Mouse (Mus musculus) cerebellum, postnatal 36 days (tissue): ENCODE data around the gene Slc44a1.

Source experiments
- DNase-seq, 2 experiments: peaks; one replicate each; pipeline ENCODE4 v3.0.0; 2021 to 2022; ENCODE audit warnings: mixed read lengths in 2 of 2

Gene Slc44a1

DNA sequence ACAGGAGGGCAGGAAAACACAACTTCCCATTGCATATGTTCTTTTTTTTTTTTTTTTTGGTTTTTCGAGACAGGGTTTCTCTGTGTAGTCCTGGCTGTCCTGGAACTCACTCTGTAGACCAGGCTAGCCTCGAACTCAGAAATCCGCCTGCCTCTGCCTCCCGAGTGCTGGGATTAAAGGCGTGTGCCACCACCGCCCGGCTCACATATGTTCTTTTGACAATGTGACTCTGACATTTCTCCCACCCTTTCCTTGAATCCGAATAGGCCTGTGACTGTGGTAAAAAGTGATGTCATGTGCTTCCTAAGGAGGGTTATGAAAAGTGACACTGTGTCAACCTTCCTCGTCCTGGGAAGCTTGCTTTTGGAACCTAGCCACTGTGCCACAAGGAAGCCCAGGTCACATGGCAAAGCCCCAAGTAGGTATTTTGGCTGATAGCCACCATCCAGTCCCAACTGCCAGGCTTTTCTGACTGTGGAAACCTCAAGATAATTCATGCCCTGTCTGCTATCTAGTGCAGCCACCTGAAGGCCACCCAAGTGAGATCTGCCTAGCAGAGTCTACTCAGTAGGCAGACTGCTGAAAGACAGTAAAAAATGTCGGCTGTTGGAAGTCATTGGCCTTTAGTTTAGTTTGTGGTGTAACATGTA lies 8.5 kb upstream of the Slc44a1 start:
- peak; percentile 57 to 58 for DNase-seq

DNA sequence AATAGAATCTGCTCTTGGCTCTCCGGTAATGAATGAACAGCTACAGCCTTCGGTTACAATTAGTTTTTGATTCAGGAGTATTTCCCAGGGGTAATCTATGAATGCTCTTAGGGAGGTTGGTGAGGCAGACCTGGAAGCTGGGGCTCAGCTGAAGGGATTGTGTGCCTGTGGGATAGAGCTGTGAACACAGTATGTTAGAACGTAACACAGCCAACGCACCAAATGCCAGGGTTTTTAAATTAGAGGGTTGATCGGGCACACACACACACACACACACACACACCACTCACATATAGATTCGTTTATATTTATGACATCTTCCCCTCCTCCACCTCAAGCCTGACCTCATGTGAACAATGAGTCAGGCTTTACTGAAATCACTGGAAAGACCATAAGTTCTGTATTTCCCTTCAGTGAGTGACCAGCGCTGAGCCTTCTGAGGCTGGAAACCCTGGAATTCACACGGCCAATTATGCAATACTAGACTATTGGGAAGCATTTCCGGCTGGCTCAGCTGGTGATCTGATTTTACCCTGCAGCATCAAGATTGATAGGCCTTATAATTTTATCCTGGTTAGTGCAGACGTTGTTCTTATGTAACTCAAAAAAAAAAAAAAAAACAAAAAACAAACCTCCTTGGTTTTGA lies 3.0 kb upstream of the Slc44a1 start:
- no peak for DNase-seq

DNA sequence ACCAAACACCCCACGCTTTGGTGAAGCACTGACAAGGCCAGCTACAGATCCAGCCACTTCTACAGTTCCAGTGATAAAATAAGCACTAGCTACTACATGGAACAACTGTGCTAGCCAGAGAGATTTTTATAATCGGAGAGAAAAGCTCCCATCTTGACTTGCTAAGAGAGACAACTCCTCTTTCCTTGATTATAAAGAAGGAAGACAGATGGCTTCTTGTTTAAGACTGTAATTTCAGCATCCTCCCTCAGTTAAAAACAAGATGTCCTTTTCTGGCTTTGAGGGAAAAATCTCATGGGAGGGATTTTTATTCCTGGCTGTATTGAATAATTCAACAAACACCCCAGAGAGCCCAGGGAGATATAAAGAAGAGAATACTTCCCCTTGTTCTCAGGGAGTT lies 1.8 kb upstream of the Slc44a1 start:
- DNase-seq, result no peak

GRCm38 (mm10) chr4:53438836-53439480 lies 1.3 kb upstream of the Slc44a1 start:
- no peak for DNase-seq

DNA sequence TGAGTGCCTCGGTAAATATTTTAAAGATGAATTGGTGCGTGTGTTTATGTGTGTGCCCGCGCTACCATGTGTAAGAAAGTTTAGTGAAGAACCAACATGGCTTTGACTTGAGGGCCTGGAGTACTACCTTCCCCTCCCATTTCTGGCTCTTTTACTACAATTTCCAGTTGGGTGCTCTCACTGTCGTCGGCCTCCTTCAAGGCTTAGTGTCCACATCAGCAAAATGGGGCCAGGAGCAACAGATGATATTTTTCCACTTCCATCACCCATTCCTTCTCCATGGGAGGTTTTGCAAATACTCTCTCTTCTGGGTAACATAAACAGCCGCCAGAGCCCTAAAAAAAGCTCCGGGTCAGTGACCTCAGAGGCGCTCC lies 590 bp upstream of the Slc44a1 start:
- peak in 1 of 2 experiments; percentile 20 for DNase-seq

DNA sequence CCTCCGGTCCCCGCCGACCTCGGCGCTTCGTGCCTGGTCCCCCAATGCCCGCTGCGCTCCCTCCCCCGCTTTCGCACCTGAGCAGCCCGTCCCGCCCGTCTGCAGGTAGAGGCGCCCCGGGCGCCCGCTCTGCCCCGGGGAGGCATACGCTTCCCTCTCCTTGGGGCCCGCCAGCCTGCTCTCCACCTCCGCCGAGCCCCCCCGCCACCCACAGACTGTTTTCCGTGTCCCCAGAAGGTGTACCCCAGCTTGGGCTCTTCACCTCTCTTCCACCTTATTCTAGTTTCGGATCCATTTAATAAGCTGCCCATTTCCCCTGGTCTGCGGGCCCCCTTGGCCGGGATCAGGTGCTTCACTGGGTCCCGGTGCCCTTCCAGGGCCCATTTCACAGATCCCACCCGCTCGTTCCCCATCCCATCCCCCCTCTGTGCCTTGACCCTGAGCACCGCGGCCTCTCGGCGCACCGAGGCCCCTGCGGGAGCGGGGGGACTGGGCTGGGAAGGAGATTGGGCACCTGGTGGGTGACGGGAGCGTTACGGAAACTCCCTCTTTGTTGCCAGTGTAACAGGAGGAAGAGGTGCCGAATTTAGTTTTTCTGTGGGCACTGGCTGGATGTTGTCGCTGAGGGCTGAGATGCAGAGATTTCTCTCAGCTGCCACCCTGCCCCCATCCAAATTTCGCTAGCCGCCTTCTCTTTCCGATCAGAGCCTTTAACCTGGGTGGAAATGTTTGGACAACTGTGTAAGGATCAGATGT lies 781 bp downstream of the Slc44a1 start:
- peak; percentile 67 to 71 for DNase-seq

DNA sequence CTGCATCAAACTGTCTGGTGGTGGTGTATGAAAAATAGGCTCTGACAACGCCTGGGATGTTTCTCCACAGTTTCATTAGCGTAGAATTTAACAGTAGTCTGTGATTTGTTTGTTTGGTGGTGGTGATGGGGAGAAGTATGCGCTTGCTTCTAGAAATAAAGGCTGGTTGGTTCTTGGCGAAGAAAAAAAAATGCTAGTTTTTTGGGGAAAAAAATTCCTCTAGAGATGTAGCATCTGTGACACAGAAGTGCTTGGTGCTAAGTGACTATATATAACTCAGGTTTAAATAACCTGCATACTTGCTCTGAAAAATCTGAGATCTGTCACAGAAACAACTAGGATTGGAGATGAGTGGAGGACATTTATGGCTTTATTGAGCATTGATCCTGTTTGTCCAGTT lies 1.5 kb downstream of the Slc44a1 start:
- DNase-seq, result no peak

DNA sequence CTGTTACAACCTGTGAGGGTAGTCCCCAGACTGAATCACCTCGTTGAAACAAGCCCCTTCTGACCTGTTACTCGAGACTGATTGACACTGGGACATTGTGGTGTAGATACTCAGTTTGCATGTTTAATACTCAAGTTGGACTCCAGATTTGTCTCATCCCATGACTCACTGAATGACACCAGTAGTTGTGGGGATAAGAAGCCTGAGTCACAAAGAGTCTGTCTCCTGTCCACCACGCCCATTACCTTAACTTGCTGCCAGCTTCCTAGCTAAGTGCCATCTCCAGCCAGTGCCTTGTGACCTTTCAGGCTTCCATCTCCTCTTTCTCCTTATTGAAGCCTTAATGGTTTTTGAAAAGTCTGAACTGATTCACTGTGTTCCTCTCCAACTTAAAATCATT lies 6.0 kb downstream of the Slc44a1 start:
- no peak for DNase-seq

DNA sequence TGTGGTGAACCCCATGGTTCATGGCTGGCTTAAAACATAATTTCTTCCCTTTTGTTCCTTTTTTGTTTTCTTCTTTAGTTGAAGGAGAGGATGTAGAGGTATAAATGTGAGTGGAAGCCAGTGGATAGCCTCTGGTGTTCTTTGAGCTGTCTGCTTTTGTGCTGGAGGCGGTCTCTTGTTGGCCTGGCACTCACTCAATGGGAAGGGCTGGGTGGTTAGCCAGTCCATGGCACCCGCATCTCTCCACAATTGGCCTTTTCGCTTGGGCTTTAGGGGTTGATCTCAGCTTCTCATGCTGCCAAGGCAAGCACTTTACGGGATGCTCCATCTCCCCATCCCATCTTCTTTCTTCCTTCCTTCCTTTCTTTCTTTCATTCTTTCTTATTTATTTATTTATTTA lies 7.6 kb downstream of the Slc44a1 start:
- no peak for DNase-seq

GRCm38 (mm10) chr4:53450736-53451135 lies 10.5 kb downstream of the Slc44a1 start:
- peak in 1 of 2 experiments; percentile 29 for DNase-seq

GRCm38 (mm10) chr4:53451887-53452286 lies 11.7 kb downstream of the Slc44a1 start:
- DNase-seq, result peak; percentile 25 to 34

- DNase-seq, result no peak
These were observed 12.2 kb downstream of the Slc44a1 start for GRCm38 (mm10) chr4:53452457-53452856.

GRCm38 (mm10) chr4:53452976-53453889 lies 13.0 kb downstream of the Slc44a1 start:
- no peak for DNase-seq

GRCm38 (mm10) chr4:53455885-53456284 lies 15.7 kb downstream of the Slc44a1 start:
- no peak for DNase-seq

DNA sequence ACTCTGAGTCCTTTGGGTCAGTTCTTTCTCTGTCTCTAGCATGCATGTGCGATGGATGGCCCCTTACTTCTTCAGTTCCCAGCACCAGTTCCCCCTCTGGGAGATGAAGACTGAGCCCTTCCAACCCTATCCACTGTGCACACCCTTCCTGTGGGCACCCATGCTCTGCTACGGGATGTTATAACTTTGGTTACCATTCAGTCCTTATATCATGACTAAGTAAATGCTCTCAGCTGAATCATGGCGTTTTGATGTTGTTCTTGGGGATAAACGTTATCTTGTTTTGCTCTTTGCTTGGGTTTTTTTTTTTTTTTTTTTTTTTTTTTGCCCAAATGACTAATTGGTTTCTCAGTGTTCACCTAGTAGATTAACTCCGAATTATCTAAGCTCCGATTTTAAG lies 16.4 kb downstream of the Slc44a1 start:
- no peak for DNase-seq

GRCm38 (mm10) chr4:53458503-53458902 lies 18.3 kb downstream of the Slc44a1 start:
- DNase-seq, result no peak

GRCm38 (mm10) chr4:53459697-53460096 lies 19.5 kb downstream of the Slc44a1 start:
- DNase-seq, result no peak

DNA sequence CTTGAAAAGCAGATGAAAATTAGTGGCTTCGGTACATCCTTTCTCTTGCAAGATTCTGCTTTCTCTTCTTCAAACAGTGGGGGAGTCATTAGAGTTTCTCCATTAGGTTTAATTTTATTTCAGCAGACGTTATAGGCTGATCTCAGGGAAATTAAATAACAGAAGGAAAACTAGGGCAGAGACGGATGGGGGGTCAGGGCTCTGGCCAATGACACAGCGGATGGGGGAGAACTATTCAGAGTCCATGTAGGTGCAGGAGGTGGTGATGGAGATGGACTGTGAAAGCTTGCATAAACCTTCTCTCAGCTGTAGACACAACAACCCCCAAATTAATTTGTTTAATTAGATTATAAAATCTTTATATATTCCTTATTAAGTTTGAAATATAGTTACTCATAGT lies 20.8 kb downstream of the Slc44a1 start:
- DNase-seq, result peak; percentile 66 to 67

DNA sequence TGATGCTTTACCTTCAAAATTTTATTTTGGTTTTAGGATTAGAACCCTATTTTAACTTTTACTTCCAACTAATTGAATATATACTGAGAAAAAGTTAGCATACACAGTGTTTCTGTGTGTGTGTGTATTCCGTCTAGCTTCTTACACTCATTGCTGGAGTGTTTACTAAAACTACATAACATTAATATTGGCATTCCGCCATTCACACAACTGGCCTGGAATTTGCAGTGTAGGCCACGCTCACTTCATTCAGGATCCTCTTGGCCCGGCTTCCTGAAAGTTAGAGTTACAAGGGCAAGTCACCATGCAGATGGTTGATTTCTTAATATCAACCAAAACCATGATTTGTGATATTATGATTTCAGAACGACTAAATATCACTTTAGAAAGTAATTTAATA lies 21.9 kb downstream of the Slc44a1 start:
- DNase-seq, result no peak

GRCm38 (mm10) chr4:53462505-53463251 lies 22.5 kb downstream of the Slc44a1 start:
- no peak for DNase-seq

- DNase-seq, result no peak
These were observed 25.7 kb downstream of the Slc44a1 start for GRCm38 (mm10) chr4:53465887-53466286.

DNA sequence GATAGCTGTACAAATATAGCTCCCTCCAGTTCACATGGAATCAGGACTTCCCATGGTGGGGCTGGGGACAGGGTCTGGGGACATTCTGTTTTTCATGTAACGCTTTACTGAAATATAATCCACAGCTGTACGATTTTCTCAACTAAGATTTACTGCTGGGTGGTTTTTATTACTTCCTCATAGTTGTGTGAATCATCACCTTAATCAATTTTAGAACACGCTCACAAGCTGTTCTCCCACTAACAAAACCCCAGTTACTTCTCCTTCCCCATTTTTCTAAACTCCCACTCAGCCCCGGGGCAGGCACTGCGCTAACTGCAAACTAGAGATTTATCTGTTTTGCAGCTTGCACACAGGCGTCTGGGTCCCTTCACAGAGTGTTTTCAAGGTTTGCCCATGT lies 28.8 kb downstream of the Slc44a1 start:
- DNase-seq, result no peak
